In the genomic region with DNA sequence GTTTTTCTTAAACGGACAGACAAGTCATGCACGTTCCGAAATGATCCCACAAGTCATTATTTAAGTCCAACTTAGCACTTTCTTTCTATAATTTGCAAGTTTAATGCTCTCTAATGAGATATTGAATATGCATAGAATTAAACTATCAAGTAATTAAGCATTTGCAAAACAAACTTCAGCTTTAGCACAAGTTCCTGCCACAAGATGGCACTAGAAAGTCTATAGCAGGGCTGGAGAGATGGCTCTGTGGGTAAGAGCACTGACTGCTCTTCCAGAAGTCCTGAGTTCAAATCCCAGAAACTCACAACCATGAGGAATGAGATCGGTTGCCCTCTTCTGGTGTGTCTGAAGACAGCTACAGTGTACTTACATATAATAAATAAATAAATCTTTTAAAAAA, we compare ENCODE assay signal across 15 mouse cellular contexts. TPM values are rescaled to one million over a fixed set of nuclear protein-coding genes. Genes with fewer than 3 reads are reported as not detected.
A peak's percentile ranks its signal among the peaks of the same experiment; 100 is the strongest.
DNase-seq lines count a peak whose midpoint lies in the region; ATAC-seq and TF ChIP-seq lines count a peak whose summit lies in the region.
"Had no signal": no experiment of that assay in that cellular context is flagged by ENCODE, and none has a peak within 500 bp of the region (broad histone marks: within the 10 kb centered on the region; RNA-seq: fewer than 3 reads in every experiment).

No protein-coding gene starts in this region.

- 82% methylated on average over 4 of the region's 4 CpGs for WGBS in heart, postnatal 0 days
- 74% methylated on average over 4 of the region's 4 CpGs for WGBS in liver, postnatal 0 days (ENCODE audit: insufficient replicate concordance)
- WGBS in liver, embryonic 11.5 days, result 76% methylated on average over 4 of the region's 4 CpGs
- 84% methylated on average over 4 of the region's 4 CpGs for WGBS in thymus, adult 2 months

- TF ChIP-seq EP300 in heart, postnatal 0 days (IDR thresholded peaks at IDR 0.05; ENCODE audit: low read depth), result no peak
- TF ChIP-seq EP300 in liver, postnatal 0 days (IDR thresholded peaks at IDR 0.05; ENCODE audit: low read depth), result no peak

- no peak overlapping the region for H3K4me2 ChIP-seq in heart, postnatal 0 days (ENCODE audit: low read depth, low read length)
- no peak overlapping the region for H3K4me2 ChIP-seq in liver, postnatal 0 days (ENCODE audit: low read depth, low read length)
- no peak overlapping the region for H3K4me2 ChIP-seq in liver, embryonic 11.5 days
- H3K4me2 ChIP-seq: embryonic facial prominence, embryonic 12.5 days; forebrain, embryonic 12.5 days; heart, embryonic 12.5 days; hindbrain, embryonic 13.5 days had no signal

- no peak overlapping the region for H3K27ac ChIP-seq in heart, postnatal 0 days (ENCODE audit: low read depth)
- H3K27ac ChIP-seq in liver, postnatal 0 days (ENCODE audit: low read depth), result no peak overlapping the region
- no peak overlapping the region for H3K27ac ChIP-seq in liver, embryonic 11.5 days (ENCODE audit: low read depth, low read length)
- H3K27ac ChIP-seq in thymus, adult 2 months (ENCODE audit: control insufficient read depth, insufficient read depth, low read length), result no peak overlapping the region
- H3K27ac ChIP-seq: embryonic facial prominence, embryonic 12.5 days; forebrain, embryonic 12.5 days; hindbrain, embryonic 13.5 days had no signal

- peak; percentile 47 for TF ChIP-seq CTCF in heart, postnatal 0 days (IDR thresholded peaks at IDR 0.05; ENCODE audit: low read depth)
- TF ChIP-seq CTCF in liver, postnatal 0 days (IDR thresholded peaks at IDR 0.05; ENCODE audit: low read depth), result peak; percentile 43
- no peak for TF ChIP-seq CTCF in brain, embryonic 14.5 days (IDR thresholded peaks at IDR 0.05; ENCODE audit: borderline replicate concordance, extremely low read depth, insufficient read depth, insufficient read length)
- no peak for TF ChIP-seq CTCF in thymus, adult 2 months (IDR thresholded peaks at IDR 0.05; ENCODE audit: borderline replicate concordance, control insufficient read depth, extremely low read depth, insufficient read depth, low read length, poor library complexity)

- H3K4me3 ChIP-seq in heart, postnatal 0 days (ENCODE audit: low read depth, low read length), result no peak overlapping the region
- no peak overlapping the region for H3K4me3 ChIP-seq in liver, postnatal 0 days (ENCODE audit: low read depth, low read length)
- no peak overlapping the region for H3K4me3 ChIP-seq in liver, embryonic 11.5 days (ENCODE audit: low read depth, low read length)
- no peak overlapping the region for H3K4me3 ChIP-seq in thymus, adult 2 months (ENCODE audit: control insufficient read depth, insufficient read depth, low read length)
- H3K4me3 ChIP-seq: embryonic facial prominence, embryonic 12.5 days; forebrain, embryonic 12.5 days; heart, embryonic 12.5 days; hindbrain, embryonic 13.5 days had no signal

- no peak for DNase-seq in heart, postnatal 0 days (ENCODE audit: low spot score)
- no peak for DNase-seq in heart, postnatal 14 days
- DNase-seq in liver, postnatal 0 days, result no peak
- DNase-seq in liver, embryonic 11.5 days (ENCODE audit: low spot score), result no peak
- DNase-seq in ES-CJ7 (ENCODE audit: low read depth, low spot score), result peak; percentile 72
- peak; percentile 56 for DNase-seq in brain, embryonic 14.5 days (ENCODE audit: low read depth)
- no peak for DNase-seq in thymus, adult 2 months
- DNase-seq: gastrocnemius, postnatal 14 days; left cerebral cortex, postnatal 4 days; thymus, postnatal 36 days had no signal

- no peak for ATAC-seq in heart, postnatal 0 days (ENCODE audit: insufficient read depth, low read depth)
- no peak for ATAC-seq in liver, postnatal 0 days
- no peak for ATAC-seq in liver, embryonic 11.5 days (replicated peaks; ENCODE audit: low FRiP score)
- ATAC-seq: midbrain, embryonic 16.5 days had no signal

- intact Hi-C loops in heart, postnatal 14 days (cut with DNase I), result loop anchor here (2.0 to 10.0 kb wide), 2 partner anchors 95 to 269 kb away; no protein-coding TSS in a partner anchor

- H3K9ac ChIP-seq in heart, postnatal 0 days (replicated peaks; ENCODE audit: low read depth, low read length), result no peak overlapping the region
- no peak overlapping the region for H3K9ac ChIP-seq in liver, postnatal 0 days (replicated peaks)
- no peak overlapping the region for H3K9ac ChIP-seq in liver, embryonic 11.5 days (ENCODE audit: low read depth, low read length)
- H3K9ac ChIP-seq: embryonic facial prominence, embryonic 12.5 days; forebrain, embryonic 12.5 days; heart, embryonic 12.5 days; hindbrain, embryonic 13.5 days had no signal

- no peaks in the 10 kb centered on the region for H3K27me3 ChIP-seq in heart, postnatal 0 days (ENCODE audit: control insufficient read depth, insufficient read depth, low read length)
- H3K27me3 ChIP-seq in liver, postnatal 0 days (ENCODE audit: insufficient read depth, low read length), result no peaks in the 10 kb centered on the region
- no peaks in the 10 kb centered on the region for H3K27me3 ChIP-seq in liver, embryonic 11.5 days (replicated peaks; ENCODE audit: control insufficient read depth, insufficient read depth, low read length)
- H3K27me3 ChIP-seq in thymus, adult 2 months (ENCODE audit: control insufficient read depth, insufficient read depth, low read length), result no peaks in the 10 kb centered on the region
- H3K27me3 ChIP-seq: hindbrain, embryonic 13.5 days had no signal

- TF ChIP-seq POLR2A in brain, embryonic 14.5 days (IDR thresholded peaks at IDR 0.05; ENCODE audit: borderline replicate concordance, extremely low read depth, insufficient read depth, insufficient read length, poor library complexity, severe bottlenecking), result no peak
- TF ChIP-seq POLR2A in thymus, adult 2 months (IDR thresholded peaks at IDR 0.05; ENCODE audit: control insufficient read depth, extremely low read depth, insufficient read depth, low read length, poor library complexity), result no peak

- H3K4me1 ChIP-seq in heart, postnatal 0 days (ENCODE audit: control insufficient read depth, insufficient read depth), result peaks cover 8% of the 10 kb centered on the region
- H3K4me1 ChIP-seq in liver, postnatal 0 days (ENCODE audit: insufficient read depth), result peaks cover 4% of the 10 kb centered on the region
- peaks cover 11% of the 10 kb centered on the region for H3K4me1 ChIP-seq in liver, embryonic 11.5 days (replicated peaks; ENCODE audit: control insufficient read depth, insufficient read depth, low read length)
- no peaks in the 10 kb centered on the region for H3K4me1 ChIP-seq in thymus, adult 2 months (replicated peaks; ENCODE audit: control insufficient read depth, insufficient read depth, low read length)
- H3K4me1 ChIP-seq: embryonic facial prominence, embryonic 12.5 days; forebrain, embryonic 12.5 days; hindbrain, embryonic 13.5 days had no signal

- H3K36me3 ChIP-seq in heart, postnatal 0 days (replicated peaks; ENCODE audit: control insufficient read depth, insufficient read depth, low read length), result no peaks in the 10 kb centered on the region
- no peaks in the 10 kb centered on the region for H3K36me3 ChIP-seq in liver, postnatal 0 days (replicated peaks; ENCODE audit: insufficient read depth, low read length)
- H3K36me3 ChIP-seq in liver, embryonic 11.5 days (ENCODE audit: control insufficient read depth, insufficient read depth, low read length), result no peaks in the 10 kb centered on the region
- no peaks in the 10 kb centered on the region for H3K36me3 ChIP-seq in thymus, adult 2 months (ENCODE audit: control insufficient read depth, insufficient read depth, low read length)
- H3K36me3 ChIP-seq: embryonic facial prominence, embryonic 12.5 days; forebrain, embryonic 12.5 days; heart, embryonic 12.5 days; hindbrain, embryonic 13.5 days had no signal

- no peaks in the 10 kb centered on the region for H3K9me3 ChIP-seq in heart, postnatal 0 days (replicated peaks; ENCODE audit: control insufficient read depth, low read length)
- no peaks in the 10 kb centered on the region for H3K9me3 ChIP-seq in liver, postnatal 0 days (ENCODE audit: low read length)
- H3K9me3 ChIP-seq in liver, embryonic 11.5 days (ENCODE audit: control insufficient read depth, low read length), result no peaks in the 10 kb centered on the region
- H3K9me3 ChIP-seq: embryonic facial prominence, embryonic 12.5 days; forebrain, embryonic 12.5 days; heart, embryonic 12.5 days; hindbrain, embryonic 13.5 days had no signal

RNA-seq across cellular contexts. Expression of gene Ank2, which starts 45.4 kb away (rescaled TPM):
- 138 and 177 TPM in 2 replicates for total RNA-seq in heart, postnatal 0 days (2014; rRNA removed; ENCODE audit: low replicate concordance)
- polyA plus RNA-seq in heart, postnatal 0 days (2015; fragmentation: Nextera tagmentation; extraction: Ambion mirVana), result 38.8 and 45.1 TPM in 2 replicates
- 100 to 1,000 TPM; 313 to 315 TPM for total RNA-seq in heart, postnatal 14 days (2021)
- polyA plus RNA-seq in liver, postnatal 0 days (2015; fragmentation: Nextera tagmentation; extraction: Ambion mirVana), result 4.7 and 5.1 TPM in 2 replicates
- 17.3 and 19.7 TPM in 2 replicates for polyA plus RNA-seq in liver, embryonic 11.5 days (2014; fragmentation: Nextera tagmentation; extraction: Ambion mirVana)
- polyA plus RNA-seq in brain, embryonic 14.5 days (2012; rRNA removed), result 94.5 and 187 TPM in 2 replicates
- polyA plus RNA-seq in thymus, adult 2 months (2012; rRNA removed), result 2.4 and 4.6 TPM in 2 replicates

Comparison
In these comparisons a context has a peak if more than half of its experiments do, and no peak if none do; other contexts are left out.
1. DNase-seq: peak in ES-CJ7 (single experiment) and brain, embryonic 14.5 days (single experiment); none in heart, postnatal 0 days (single experiment), heart, postnatal 14 days (0 of 2), liver, postnatal 0 days (single experiment), liver, embryonic 11.5 days (single experiment) and thymus, adult 2 months (single experiment).
2. CTCF ChIP-seq: peak in heart, postnatal 0 days (single experiment) and liver, postnatal 0 days (single experiment); none in brain, embryonic 14.5 days (single experiment) and thymus, adult 2 months (single experiment).